8 mouse cellular contexts compared by ENCODE assay signal in the genomic region with DNA sequence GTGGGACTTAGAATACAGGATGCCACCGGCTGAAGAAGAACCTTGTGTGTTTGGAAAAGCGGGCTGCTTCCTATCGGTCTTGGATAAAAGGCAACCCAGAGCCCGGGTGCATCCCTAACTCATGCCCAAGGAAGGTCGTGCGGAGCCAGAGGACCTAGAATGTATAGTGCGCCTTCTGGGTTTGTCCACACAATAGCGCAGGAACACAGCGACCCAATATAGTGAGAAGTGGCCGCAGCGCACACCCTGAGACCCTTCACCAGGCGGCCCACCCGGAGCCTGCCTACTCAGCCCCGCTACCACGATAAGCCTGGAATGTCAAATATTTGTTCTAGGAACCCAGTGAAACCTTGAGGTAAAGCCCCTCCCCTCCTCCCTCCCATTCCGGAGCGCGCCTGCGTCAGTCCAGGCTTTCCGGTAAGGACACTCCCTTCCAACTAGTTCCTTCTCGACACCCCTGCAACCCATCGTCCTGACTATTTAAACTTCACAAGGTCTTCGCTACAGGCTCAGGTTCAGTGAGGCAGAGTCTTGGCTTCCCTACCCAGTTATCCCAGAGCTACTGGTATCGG. TPM values are rescaled to one million over a fixed set of nuclear protein-coding genes. Genes with fewer than 3 reads are reported as not detected.
DNase-seq lines count a peak whose midpoint lies in the region; ATAC-seq and TF ChIP-seq lines count a peak whose summit lies in the region.

No protein-coding gene starts in this region.

- peaks cover 53% of the 10 kb centered on the region for H3K27me3 ChIP-seq in forebrain, embryonic 16.5 days (replicated peaks; ENCODE audit: control insufficient read depth, insufficient read depth, low read length)
- H3K27me3 ChIP-seq in liver, embryonic 15.5 days, result peaks cover 75% of the 10 kb centered on the region

- no peaks in the 10 kb centered on the region for H3K9me3 ChIP-seq in forebrain, embryonic 16.5 days (ENCODE audit: control insufficient read depth, low read length)
- no peaks in the 10 kb centered on the region for H3K9me3 ChIP-seq in liver, embryonic 15.5 days (replicated peaks)

- no peak for ATAC-seq in forebrain, embryonic 16.5 days
- ATAC-seq in liver, embryonic 15.5 days (ENCODE audit: insufficient read depth), result 0 out of 2 replicates have a peak, but pooled peaks have one; percentile 3
- no peak for ATAC-seq in erythroid progenitor cell, adult 5-6 weeks (replicated peaks; ENCODE audit: low FRiP score, poor library complexity, severe bottlenecking)

- H3K36me3 ChIP-seq in forebrain, embryonic 16.5 days (ENCODE audit: control insufficient read depth, insufficient read depth), result no peaks in the 10 kb centered on the region
- H3K36me3 ChIP-seq in liver, embryonic 15.5 days (replicated peaks), result peaks cover 4% of the 10 kb centered on the region; the same call in 1 of the 2 replicates

- H3K27ac ChIP-seq in left cerebral cortex, adult 2 months, result peak overlapping the region; percentile 63; the same call in 1 of the 2 replicates
- H3K27ac ChIP-seq in forebrain, embryonic 16.5 days (ENCODE audit: low read length), result no peak overlapping the region
- peak overlapping the region; percentile 59; the same call in 1 of the 2 replicates for H3K27ac ChIP-seq in liver, embryonic 15.5 days (replicated peaks)

- intact Hi-C loops in left cerebral cortex, adult 2 months (cut with DNase I), result no loop called here

- peak overlapping the region; percentile 40 for H3K9ac ChIP-seq in forebrain, embryonic 16.5 days (replicated peaks; ENCODE audit: low read depth, low read length)
- H3K9ac ChIP-seq in liver, embryonic 15.5 days, result peak overlapping the region; percentile 17; the same call in 1 of the 2 replicates

- peak overlapping the region; percentile 50 for H3K4me3 ChIP-seq in left cerebral cortex, adult 2 months
- peak overlapping the region; percentile 45 for H3K4me3 ChIP-seq in forebrain, embryonic 16.5 days (replicated peaks; ENCODE audit: low read length)
- H3K4me3 ChIP-seq in liver, embryonic 15.5 days (replicated peaks), result peak overlapping the region; percentile 54

- peak overlapping the region; percentile 70 for H3K4me2 ChIP-seq in forebrain, embryonic 16.5 days (ENCODE audit: low read length)
- peak overlapping the region; percentile 58 for H3K4me2 ChIP-seq in liver, embryonic 15.5 days

- no peak for TF ChIP-seq CTCF in left cerebral cortex, adult 2 months (IDR thresholded peaks at IDR 0.05)

- under 1% methylated on average over 24 of the region's 24 CpGs for WGBS in forebrain, embryonic 16.5 days
- WGBS in liver, embryonic 15.5 days (ENCODE audit: insufficient replicate concordance), result under 1% methylated on average over 24 of the region's 24 CpGs

- H3K4me1 ChIP-seq in forebrain, embryonic 16.5 days (replicated peaks; ENCODE audit: control insufficient read depth, insufficient read depth, low read length), result peaks cover 17% of the 10 kb centered on the region
- peaks cover 41% of the 10 kb centered on the region for H3K4me1 ChIP-seq in liver, embryonic 15.5 days (replicated peaks)

- DNase-seq in left cerebral cortex, adult 2 months (ENCODE audit: extremely low spot score in 1 of 2, low spot score in 2 of 2), result no peak
- no peak for DNase-seq in left cerebral cortex, adult 8-10 months (ENCODE audit: low spot score in 2 of 2)
- DNase-seq in adrenal gland, adult 18-20 months (ENCODE audit: low spot score in 2 of 2), result peak; percentile 70 to 75
- DNase-seq in induced T-regulatory cell, adult 2 months (ENCODE audit: low read depth), result peak; percentile 62
- peak; percentile 69 for DNase-seq in neural tube, embryonic 10.5 days (ENCODE audit: extremely low spot score, low spot score)

RNA-seq across cellular contexts. Expression of gene Esrp2, which starts 1.2 kb away (rescaled TPM):
- under 1 TPM in 1 of 2 experiments, not detected in 1; 0.41 TPM for total RNA-seq in left cerebral cortex, adult 2 months (2021)
- total RNA-seq in left cerebral cortex, adult 8-10 months (2022), result under 1 TPM in 3 of 4 experiments, not detected in 1; 0.19 to 0.87 (median 0.70) TPM
- total RNA-seq in adrenal gland, adult 18-20 months (2021), result 1 to 10 TPM in 1 of 2 experiments, under 1 TPM in 1; 0.61 to 1.5 TPM
- polyA plus RNA-seq in forebrain, embryonic 16.5 days (2015; fragmentation: Nextera tagmentation; extraction: Ambion mirVana), result 0.37 and 0.42 TPM in 2 replicates
- polyA plus RNA-seq in liver, embryonic 15.5 days (2015; fragmentation: Nextera tagmentation; extraction: Ambion mirVana), result 13.3 and 17.0 TPM in 2 replicates
- not detected in 2 replicates for total RNA-seq in erythroid progenitor cell, adult 5-6 weeks (2015; ENCODE audit: low replicate concordance)
- total RNA-seq in erythroid progenitor cell, adult 5-6 weeks (2017; ENCODE audit: low replicate concordance), result 0.08 TPM in 1 of 2 replicates, not detected in the other

RNA-seq across cellular contexts. Expression of gene Pla2g15, which starts 12.2 kb away (rescaled TPM):
- total RNA-seq in left cerebral cortex, adult 2 months (2021), result 10 to 100 TPM; 24.4 to 24.8 TPM
- total RNA-seq in left cerebral cortex, adult 8-10 months (2022), result 10 to 100 TPM; 23.4 to 31.5 (median 26.9) TPM
- total RNA-seq in adrenal gland, adult 18-20 months (2021), result 10 to 100 TPM; 19.8 to 28.8 TPM
- 18.2 and 20.6 TPM in 2 replicates for polyA plus RNA-seq in forebrain, embryonic 16.5 days (2015; fragmentation: Nextera tagmentation; extraction: Ambion mirVana)
- polyA plus RNA-seq in liver, embryonic 15.5 days (2015; fragmentation: Nextera tagmentation; extraction: Ambion mirVana), result 7.8 and 8.7 TPM in 2 replicates
- total RNA-seq in erythroid progenitor cell, adult 5-6 weeks (2015; ENCODE audit: low replicate concordance), result 1.7 and 9.4 TPM in 2 replicates
- 4.4 and 8.6 TPM in 2 replicates for total RNA-seq in erythroid progenitor cell, adult 5-6 weeks (2017; ENCODE audit: low replicate concordance)

RNA-seq across cellular contexts. Expression of gene Slc7a6, which starts 30.7 kb away (rescaled TPM):
- 10 to 100 TPM; 24.9 to 26.5 TPM for total RNA-seq in left cerebral cortex, adult 2 months (2021)
- 10 to 100 TPM; 18.6 to 27.4 (median 23.4) TPM for total RNA-seq in left cerebral cortex, adult 8-10 months (2022)
- total RNA-seq in adrenal gland, adult 18-20 months (2021), result 10 to 100 TPM; 21.5 to 28.0 TPM
- 49.3 and 58.4 TPM in 2 replicates for polyA plus RNA-seq in forebrain, embryonic 16.5 days (2015; fragmentation: Nextera tagmentation; extraction: Ambion mirVana)
- 5.1 and 6.0 TPM in 2 replicates for polyA plus RNA-seq in liver, embryonic 15.5 days (2015; fragmentation: Nextera tagmentation; extraction: Ambion mirVana)
- total RNA-seq in erythroid progenitor cell, adult 5-6 weeks (2015; ENCODE audit: low replicate concordance), result 1.4 and 3.4 TPM in 2 replicates
- total RNA-seq in erythroid progenitor cell, adult 5-6 weeks (2017; ENCODE audit: low replicate concordance), result 2.0 and 2.2 TPM in 2 replicates

Comparison
In these comparisons a context has a peak if more than half of its experiments do, and no peak if none do; other contexts are left out.
1. DNase-seq: peak in adrenal gland, adult 18-20 months (2 of 2), induced T-regulatory cell, adult 2 months (single experiment) and neural tube, embryonic 10.5 days (single experiment); none in left cerebral cortex, adult 2 months (0 of 2) and left cerebral cortex, adult 8-10 months (0 of 2).
2. RNA of gene Slc7a6, which starts 30.7 kb away (total RNA-seq): 21.5 to 28.0 TPM in adrenal gland, adult 18-20 months, 24.9 to 26.5 TPM in left cerebral cortex, adult 2 months and 18.6 to 27.4 TPM in left cerebral cortex, adult 8-10 months; 1.4 to 3.4 TPM in erythroid progenitor cell, adult 5-6 weeks; every median in the first group is over 4 times any median in the second.
3. Peak in every context shown above with its lines, with median percentiles within 50 percentile points of each other: H3K4me3 ChIP-seq.